Mouse (Mus musculus) liver, postnatal 0 days (tissue): Measurements from ENCODE around the gene Art5.

Experiments used
- CTCF ChIP-seq: sonication (generic); IDR thresholded peaks from 2 replicates; pipeline ENCODE4 v1.5.1; 2016; ENCODE audit warnings: antibody characterized with exemption, low read depth
- EP300 ChIP-seq: IDR thresholded peaks from 2 replicates; pipeline ENCODE4 v1.6.1; 2016; ENCODE audit warnings: antibody characterized with exemption, low read depth, mild to moderate bottlenecking

- TF ChIP-seq CTCF, result no peak
- TF ChIP-seq EP300, result no peak
Measured at GRCm38 (mm10) chr7:102132395-102132794, 23.1 kb upstream of the Art5 start.
